Mouse (Mus musculus) liver, embryonic 16.5 days (tissue): ENCODE results near the gene Banp. TPM values are rescaled to one million over a fixed set of nuclear protein-coding genes. Genes with fewer than 3 reads are reported as not detected.
A peak's percentile ranks its signal among the peaks of the same experiment; 100 is the strongest.

Experiments
- ATAC-seq: fragments of 200-750 bp; cut with Nextera tagmentation; 2 replicates; pipeline ENCODE4 v1.8.0; 2017; ENCODE audit warnings: low read depth, mild to moderate bottlenecking, moderate number of reproducible peaks, moderate library complexity
- H3K27ac ChIP-seq: fragments of 300-500 bp; sonication (generic); 2 replicates; pipeline ENCODE4 v1.5.1; 2014; ENCODE audit warnings: mild to moderate bottlenecking, low read length
- H3K27me3 ChIP-seq: fragments of 300-500 bp; sonication (generic); 2 replicates; pipeline ENCODE4 v1.6.1; 2014; ENCODE audit warnings: low read depth, low read length, mixed read lengths; ENCODE audit not compliant: control insufficient read depth, insufficient read depth
- H3K36me3 ChIP-seq: fragments of 300-500 bp; sonication (generic); 2 replicates; pipeline ENCODE4 v1.6.1; 2014; ENCODE audit warnings: mild to moderate bottlenecking; ENCODE audit not compliant: control insufficient read depth, insufficient read depth
- H3K4me1 ChIP-seq: fragments of 300-500 bp; sonication (generic); 2 replicates; pipeline ENCODE4 v1.6.1; 2014; ENCODE audit warnings: low read depth, low read length, mixed read lengths; ENCODE audit not compliant: control insufficient read depth
- H3K4me2 ChIP-seq: fragments of 300-500 bp; sonication (generic); 2 replicates; pipeline ENCODE4 v1.6.1; 2014; ENCODE audit warnings: low read depth, low read length, mixed read lengths
- H3K4me3 ChIP-seq: fragments of 300-500 bp; sonication (generic); 2 replicates; pipeline ENCODE4 v1.5.1; 2014; ENCODE audit warnings: low read depth, mild to moderate bottlenecking, low read length
- H3K9ac ChIP-seq: fragments of 300-500 bp; sonication (generic); 2 replicates; pipeline ENCODE4 v1.6.1; 2014; ENCODE audit warnings: low read depth, low read length
- H3K9me3 ChIP-seq: fragments of 300-500 bp; sonication (generic); replicated peaks from 2 replicates; pipeline ENCODE4 v1.6.1; 2016; ENCODE audit warnings: low read length; ENCODE audit not compliant: control insufficient read depth
- WGBS: fragments of 180-500 bp; shearing (Covaris S2); extraction: QIAGEN DNeasy Blood & Tissue Kit; methylation state at CpG from one replicate; pipeline ENCODE4 v1.1.7; 2014; ENCODE audit not compliant: insufficient replicate concordance; 5-methylcytosine and 5-hydroxymethylcytosine counted together
- polyA plus RNA-seq: library from polyadenylated mRNA; unstranded; fragments of >200 nt; fragmentation: Nextera tagmentation; extraction: Ambion mirVana; gene quantifications from 2 replicates; pipeline ENCODE4 v1.2.1, GENCODE M21; 2015

Banp gene
- polyA plus RNA-seq, 1 experiment from 2014 or later, result 20.2 TPM

DNA sequence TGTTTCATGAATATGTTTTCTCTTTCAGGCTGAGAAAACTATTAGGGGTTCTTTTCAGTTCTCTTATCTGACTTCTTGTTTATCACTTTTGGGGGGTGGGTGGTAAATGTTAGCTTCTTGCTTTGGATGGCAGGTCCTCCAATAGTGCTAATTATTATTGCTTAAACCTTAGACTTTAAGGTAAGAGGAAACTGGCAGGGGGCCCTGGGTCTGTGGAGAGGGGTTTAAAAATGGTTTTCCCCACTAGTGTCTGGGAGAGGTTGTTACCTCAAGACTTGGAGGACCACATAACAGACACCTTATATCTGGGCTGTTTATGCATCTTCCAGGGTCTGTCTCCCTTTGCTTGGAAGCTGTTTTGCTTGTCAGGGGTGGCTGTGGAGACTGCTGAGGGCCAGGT, 2.6 kb downstream of the Banp start:
- Histone ChIP-seq H3K27ac (no peak overlapping the region; the same call in 1 of the 2 replicates), H3K9ac (peak overlapping the region; percentile 35; the same call in 1 of the 2 replicates), H3K4me3 (peak overlapping the region; percentile 90)

DNA sequence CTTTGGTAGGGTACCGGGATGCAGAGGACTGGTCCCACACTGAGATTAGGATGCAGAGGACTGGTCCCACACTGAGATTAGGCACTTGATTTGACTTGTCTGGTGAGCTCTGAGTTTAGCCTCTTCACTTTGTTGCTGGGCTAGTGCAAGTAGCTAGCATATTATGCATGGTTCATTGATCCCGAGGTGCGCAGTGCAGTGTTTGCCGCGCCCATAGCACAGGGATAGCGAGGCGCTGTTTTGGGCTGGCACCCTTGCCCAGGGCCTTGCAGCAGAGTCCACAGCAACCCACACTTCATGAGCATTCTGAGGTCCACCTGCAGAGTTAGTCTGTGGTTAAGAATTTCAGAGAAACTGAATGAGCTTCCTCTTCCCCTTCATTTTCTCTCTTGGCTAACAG, 3.2 kb downstream of the Banp start:
- H3K4me2 ChIP-seq, result peak overlapping the region; percentile 81
- peaks cover 66% of the 10 kb centered on the region for H3K4me1 ChIP-seq
- WGBS, result 74% methylated on average over 7 of the region's 7 CpGs
- H3K9ac ChIP-seq, result 0 out of 2 replicates have a peak overlapping the region, but pooled peaks have one; percentile 14
- no peak overlapping the region for H3K27ac ChIP-seq
- peaks cover 5% of the 10 kb centered on the region for H3K36me3 ChIP-seq
- no peaks in the 10 kb centered on the region for H3K9me3 ChIP-seq
- no peak overlapping the region for H3K4me3 ChIP-seq
- no peaks in the 10 kb centered on the region for H3K27me3 ChIP-seq
- no peak for ATAC-seq

More for the DNA sequence above, 2.6 kb downstream of the Banp start:
- H3K4me1 ChIP-seq, result peaks cover 68% of the 10 kb centered on the region
- peak overlapping the region; percentile 81 for H3K4me2 ChIP-seq
- no peaks in the 10 kb centered on the region for H3K27me3 ChIP-seq
- no peaks in the 10 kb centered on the region for H3K9me3 ChIP-seq
- peaks cover 5% of the 10 kb centered on the region for H3K36me3 ChIP-seq
- no peak for ATAC-seq

DNA sequence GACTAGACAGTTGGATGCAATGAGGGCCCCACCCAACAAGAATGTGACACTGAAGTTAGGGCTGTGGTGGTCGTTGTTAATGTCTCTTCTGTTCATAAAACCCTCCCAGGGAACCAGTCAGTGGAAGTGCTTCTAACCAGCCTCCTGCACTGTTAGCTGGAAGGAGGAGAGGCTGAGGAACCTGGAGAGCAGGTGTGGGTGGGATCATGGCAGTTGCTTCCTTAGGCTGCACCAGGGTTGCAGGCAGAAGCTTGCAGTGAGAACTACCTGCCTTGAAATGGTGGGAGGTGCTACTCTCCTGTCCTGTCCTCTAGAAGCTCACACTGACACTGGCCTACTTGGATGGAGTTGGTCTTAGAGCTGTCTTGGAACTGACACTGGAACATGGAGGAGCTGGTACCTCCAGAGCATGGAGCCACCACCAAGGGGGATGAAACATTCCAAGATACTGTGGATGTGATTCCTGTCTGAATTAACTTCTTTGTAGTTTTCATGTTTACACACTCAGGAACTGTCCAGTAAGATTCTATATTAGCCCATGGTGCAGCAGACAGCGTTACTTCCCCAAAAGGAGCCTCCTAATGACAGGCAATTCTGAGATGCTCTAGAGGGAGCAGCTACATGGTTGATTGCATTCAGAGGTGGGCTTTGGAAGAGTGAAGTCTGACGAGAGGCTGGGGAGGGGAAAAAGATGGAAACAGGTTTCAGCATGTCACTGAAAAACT, 4.4 kb downstream of the Banp start:
- Histone ChIP-seq H3K27me3 (no peaks in the 10 kb centered on the region), H3K4me2 (no peak overlapping the region), H3K36me3 (peaks cover 5% of the 10 kb centered on the region), H3K9me3 (no peaks in the 10 kb centered on the region), H3K4me3 (no peak overlapping the region), H3K27ac (0 out of 2 replicates have a peak overlapping the region, but pooled peaks have one; percentile 8), H3K4me1 (peaks cover 61% of the 10 kb centered on the region), H3K9ac (no peak overlapping the region)
- no peak for ATAC-seq
- WGBS, result 48% methylated on average over 3 of the region's 3 CpGs

DNA sequence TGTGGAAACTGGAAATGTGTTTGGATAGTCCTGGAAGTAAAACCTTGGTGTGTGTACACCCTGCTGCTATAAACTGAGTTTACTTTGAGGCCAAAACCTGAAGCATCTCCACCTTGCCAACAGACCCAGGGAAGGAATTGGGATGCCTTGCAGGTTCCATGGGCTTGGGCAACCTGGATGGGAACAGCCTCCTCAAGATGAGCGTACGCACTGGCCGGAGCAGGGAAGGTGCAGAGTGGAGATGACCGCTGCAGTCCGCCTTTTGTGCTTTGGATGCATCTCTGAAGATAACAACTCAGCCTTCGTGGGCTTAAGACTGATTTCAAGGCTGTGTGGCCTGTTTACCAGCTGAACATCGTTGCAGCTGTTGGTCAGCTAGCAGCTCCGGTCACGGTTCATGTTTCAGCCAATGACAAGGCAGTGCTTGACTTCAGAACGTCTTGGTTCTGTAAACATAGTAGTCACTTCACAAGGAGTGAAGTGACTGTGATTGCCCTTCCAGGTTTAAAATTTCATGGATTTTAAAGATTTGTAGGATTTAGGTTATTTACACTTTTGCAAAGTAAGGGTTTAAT, 5.5 kb downstream of the Banp start:
- 64% methylated on average over 10 of the region's 10 CpGs for WGBS
- Histone ChIP-seq H3K9ac (no peak overlapping the region), H3K9me3 (no peaks in the 10 kb centered on the region), H3K4me2 (no peak overlapping the region), H3K4me3 (no peak overlapping the region), H3K36me3 (peaks cover 5% of the 10 kb centered on the region), H3K27me3 (no peaks in the 10 kb centered on the region), H3K4me1 (peaks cover 54% of the 10 kb centered on the region), H3K27ac (no peak overlapping the region)
- no peak for ATAC-seq

DNA sequence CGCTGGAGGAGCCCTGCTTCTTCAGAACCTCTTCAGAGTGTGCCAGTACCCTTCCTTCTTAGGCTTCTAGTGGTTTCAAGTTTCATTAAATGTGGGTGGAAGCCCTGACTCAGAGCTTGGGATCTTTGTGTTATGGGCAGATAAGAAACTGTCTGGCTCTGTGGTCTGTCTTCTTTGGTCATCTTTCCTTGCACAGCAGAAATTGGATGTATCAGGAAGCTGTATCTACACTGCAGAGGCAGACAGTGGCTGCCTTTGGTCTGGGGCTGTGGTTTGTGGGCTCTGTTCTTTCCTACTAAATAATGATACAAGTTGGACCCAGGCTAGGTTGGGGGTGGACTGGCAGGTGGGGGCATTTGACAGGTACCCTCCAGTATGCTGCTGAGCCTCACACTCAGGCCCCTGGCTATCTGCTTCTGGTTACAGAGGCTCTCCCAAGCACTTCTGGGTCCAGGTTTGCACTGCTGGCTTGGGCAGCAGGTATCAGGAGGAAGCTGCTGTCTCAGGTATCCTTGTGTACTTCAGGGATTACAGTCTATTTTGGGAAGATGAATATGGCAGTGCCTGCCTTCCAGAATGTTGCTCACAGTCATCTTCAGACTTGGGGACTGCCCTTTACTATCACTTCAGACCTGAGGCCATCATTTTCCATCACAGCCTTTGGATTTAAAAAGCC, 6.4 kb downstream of the Banp start:
- Histone ChIP-seq H3K9ac (no peak overlapping the region), H3K4me3 (no peak overlapping the region), H3K4me1 (peaks cover 54% of the 10 kb centered on the region), H3K4me2 (no peak overlapping the region), H3K27ac (peak overlapping the region; percentile 14; the same call in 1 of the 2 replicates), H3K9me3 (no peaks in the 10 kb centered on the region), H3K36me3 (peaks cover 5% of the 10 kb centered on the region), H3K27me3 (no peaks in the 10 kb centered on the region)
- 19% methylated on average over 1 of the region's 1 CpGs for WGBS
- peak; percentile 50 for ATAC-seq

DNA sequence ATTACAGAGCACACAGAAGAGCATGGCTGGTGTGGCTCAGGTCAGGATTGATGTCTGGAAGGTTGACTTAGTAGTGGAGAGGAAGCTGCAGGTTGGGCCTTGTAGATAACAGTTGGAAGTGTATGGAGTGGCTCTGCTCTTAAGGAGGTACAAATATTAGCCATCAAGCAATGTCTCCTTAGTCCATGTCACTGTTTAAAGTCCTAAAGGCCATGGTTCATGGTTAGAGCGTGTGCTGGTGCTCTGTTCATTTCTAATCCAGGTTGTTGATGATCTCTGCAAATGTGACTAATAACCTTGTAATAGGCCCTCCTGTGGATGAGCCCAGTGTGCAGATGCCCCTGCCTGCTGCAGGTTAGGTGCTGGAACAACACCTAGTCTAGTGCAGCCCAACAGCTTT, 8.8 kb downstream of the Banp start:
- ATAC-seq, result no peak
- Histone ChIP-seq H3K36me3 (peaks cover 5% of the 10 kb centered on the region), H3K9ac (no peak overlapping the region), H3K27me3 (no peaks in the 10 kb centered on the region), H3K4me3 (no peak overlapping the region), H3K27ac (no peak overlapping the region), H3K4me1 (peaks cover 38% of the 10 kb centered on the region), H3K9me3 (no peaks in the 10 kb centered on the region), H3K4me2 (no peak overlapping the region)
- 83% methylated on average over 1 of the region's 1 CpGs for WGBS

DNA sequence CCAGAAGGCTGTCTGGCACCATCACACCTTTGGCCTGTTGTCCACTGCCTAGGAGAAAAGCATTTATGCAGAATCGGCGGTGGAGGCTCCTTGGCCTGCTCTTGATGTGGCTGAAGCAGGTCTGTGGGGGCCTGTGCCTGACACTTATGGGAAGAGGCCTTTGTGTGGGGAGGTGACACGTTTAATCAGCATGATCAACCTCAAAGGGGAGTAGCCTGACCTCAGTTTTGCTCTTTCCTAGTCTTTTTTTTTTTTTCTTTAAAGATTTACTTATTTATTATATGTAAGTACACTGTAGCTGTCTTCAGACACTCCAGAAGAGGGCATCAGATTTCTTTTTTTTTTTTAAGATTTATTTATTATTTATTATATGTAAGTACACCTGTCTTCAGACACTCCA, 13.3 kb downstream of the Banp start:
- Histone ChIP-seq H3K4me1 (peaks cover 20% of the 10 kb centered on the region), H3K9me3 (no peaks in the 10 kb centered on the region), H3K27ac (no peak overlapping the region), H3K4me3 (no peak overlapping the region), H3K27me3 (no peaks in the 10 kb centered on the region), H3K4me2 (no peak overlapping the region), H3K9ac (no peak overlapping the region), H3K36me3 (no peaks in the 10 kb centered on the region)
- 46% methylated on average over 3 of the region's 3 CpGs for WGBS
- no peak for ATAC-seq

DNA sequence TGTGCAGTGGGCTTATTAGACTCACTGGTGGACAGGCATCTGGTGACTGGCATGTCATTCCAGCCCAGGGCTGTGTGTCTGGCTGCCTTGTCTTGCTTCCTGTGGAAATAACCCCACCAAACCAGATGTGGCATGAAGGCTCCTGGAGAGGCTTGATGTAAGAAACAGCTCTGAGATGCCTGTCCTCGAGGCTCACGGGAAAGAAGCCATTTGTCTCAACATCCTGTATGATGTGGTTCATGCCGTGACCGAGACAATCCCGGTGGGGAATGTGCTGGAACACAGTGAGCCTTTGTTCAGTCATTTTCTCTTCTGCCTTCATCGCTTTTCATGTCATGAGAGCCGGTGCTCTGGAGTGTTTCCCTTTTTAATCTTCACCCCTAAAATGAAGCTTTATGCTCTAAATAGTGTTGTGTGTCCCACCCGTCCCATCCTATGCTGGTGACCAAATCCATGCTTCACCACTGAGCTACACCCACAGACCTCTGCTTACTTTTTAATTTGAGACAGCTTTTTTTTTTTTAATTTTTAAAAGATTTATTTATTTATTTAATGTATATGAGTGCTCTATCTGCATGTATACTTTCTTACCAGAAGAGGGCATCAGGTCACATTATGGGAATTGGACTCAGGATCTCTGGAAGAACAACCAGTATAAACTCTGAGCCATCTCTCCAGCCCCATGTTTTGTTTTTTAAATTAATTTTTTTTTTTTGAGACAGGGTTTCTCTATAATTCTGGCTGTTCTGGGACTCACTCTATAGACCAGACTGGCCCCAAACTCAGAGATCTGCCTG, 15.4 kb downstream of the Banp start:
- 72% methylated on average over 8 of the region's 8 CpGs for WGBS
- no peak overlapping the region for H3K4me2 ChIP-seq
- no peak for ATAC-seq
- no peaks in the 10 kb centered on the region for H3K27me3 ChIP-seq
- H3K4me3 ChIP-seq, result no peak overlapping the region
- H3K27ac ChIP-seq, result no peak overlapping the region
- no peaks in the 10 kb centered on the region for H3K36me3 ChIP-seq
- peaks cover 21% of the 10 kb centered on the region for H3K4me1 ChIP-seq
- H3K9me3 ChIP-seq, result no peaks in the 10 kb centered on the region
- H3K9ac ChIP-seq, result no peak overlapping the region
